Mouse (Mus musculus) testis, adult 2 months (tissue): ENCODE results near the gene Gpr158.

Experiments
- CTCF ChIP-seq: fragments of 200-500 bp; IDR thresholded peaks from 2 replicates; pipeline ENCODE4 v1.5.1; 2012; ENCODE audit warnings: low read depth, mild to moderate bottlenecking, inconsistent platforms, low read length, moderate library complexity; ENCODE audit not compliant: control insufficient read depth, insufficient read depth, insufficient replicate concordance
- POLR2A ChIP-seq: fragments of 200-500 bp; IDR thresholded peaks from 2 replicates; pipeline ENCODE4 v1.6.1; 2012; ENCODE audit warnings: low read depth, mild to moderate bottlenecking, inconsistent platforms, low read length, moderate library complexity; ENCODE audit not compliant: control insufficient read depth

- TF ChIP-seq CTCF (no peak), POLR2A (no peak)
Observed at GRCm38 (mm10) chr2:21793156-21793555, 425.8 kb downstream of the Gpr158 start.
